Mouse (Mus musculus) c-Kit-negative CD71-positive TER-119-positive erythroid progenitor cells, embryonic 14.5 days (primary cell): ENCODE data around the gene Apbb1ip.
"Not testable (repeated sequence)": the region's sequence is repeated elsewhere in the genome, so short reads cannot be mapped to it uniquely, and the experiment has no call there.

Experiments
- DNase-seq: peaks from one replicate; pipeline ENCODE4 v3.0.0-alpha.2; 2013; ENCODE audit warnings: low read depth, low spot score

Gene Apbb1ip

GRCm38 (mm10) chr2:22816231-22816630 is 42.3 kb downstream of the Apbb1ip start:
- DNase-seq: no peak

DNA sequence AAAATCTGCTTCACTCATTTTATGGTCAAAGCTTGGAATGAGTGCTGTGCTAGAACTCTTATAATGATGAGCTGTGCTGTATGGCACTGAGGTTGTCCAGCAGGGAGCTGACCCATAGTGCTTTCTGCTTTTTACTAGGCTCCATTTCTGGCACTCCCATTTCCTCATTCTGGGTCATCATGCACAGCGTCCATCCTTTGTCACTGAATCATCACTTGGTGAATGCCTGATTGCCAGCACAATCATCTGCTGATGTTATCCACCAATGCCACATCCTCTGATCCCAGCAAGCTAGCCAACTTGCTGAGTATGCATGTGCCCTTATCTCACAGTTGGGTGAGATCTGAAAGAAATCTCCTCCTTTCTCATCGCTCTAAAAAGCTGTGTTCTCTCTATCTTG is 48.4 kb downstream of the Apbb1ip start:
- DNase-seq: no peak

DNA sequence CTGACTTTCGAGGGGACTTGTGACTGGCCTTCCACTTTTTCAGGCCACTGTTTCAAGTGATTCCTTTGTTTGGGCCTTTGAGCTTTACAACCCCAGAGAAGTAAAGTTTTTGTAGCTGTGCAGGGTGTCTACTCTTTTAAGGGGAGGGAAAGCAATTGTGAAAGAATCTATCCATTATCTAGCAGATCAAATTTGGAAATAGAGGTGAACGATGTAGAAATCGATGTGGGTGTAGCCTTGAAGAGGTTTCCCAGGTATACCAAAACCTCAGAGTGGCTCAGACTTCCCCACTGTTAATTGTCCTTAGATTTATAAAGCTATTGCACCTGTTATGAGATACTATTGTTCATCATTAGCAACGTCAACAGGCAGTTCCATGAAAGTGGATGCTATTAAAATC is 71.6 kb downstream of the Apbb1ip start:
- DNase-seq: no peak

DNA sequence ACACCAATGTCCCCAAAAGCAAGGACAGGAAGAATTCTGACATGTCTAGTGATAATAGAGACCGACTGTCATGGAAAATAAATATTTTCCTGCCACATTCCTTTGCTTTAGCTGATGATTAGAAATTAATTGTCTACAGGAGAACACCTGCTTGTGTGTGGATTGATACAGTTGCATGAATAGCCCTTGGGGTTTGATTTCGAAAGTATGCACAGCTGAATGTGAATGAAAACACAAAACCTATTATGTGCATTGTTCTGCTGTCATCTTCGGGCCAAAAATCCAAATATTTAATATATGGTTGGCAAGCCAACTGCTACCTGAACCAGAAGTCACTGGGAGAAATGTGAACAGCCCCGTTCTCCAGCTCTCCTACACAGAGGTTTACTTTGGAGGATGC is 78.0 kb downstream of the Apbb1ip start:
- no peak for DNase-seq

- no peak for DNase-seq
Observed at GRCm38 (mm10) chr2:22857501-22857900, 83.6 kb downstream of the Apbb1ip start.

DNA sequence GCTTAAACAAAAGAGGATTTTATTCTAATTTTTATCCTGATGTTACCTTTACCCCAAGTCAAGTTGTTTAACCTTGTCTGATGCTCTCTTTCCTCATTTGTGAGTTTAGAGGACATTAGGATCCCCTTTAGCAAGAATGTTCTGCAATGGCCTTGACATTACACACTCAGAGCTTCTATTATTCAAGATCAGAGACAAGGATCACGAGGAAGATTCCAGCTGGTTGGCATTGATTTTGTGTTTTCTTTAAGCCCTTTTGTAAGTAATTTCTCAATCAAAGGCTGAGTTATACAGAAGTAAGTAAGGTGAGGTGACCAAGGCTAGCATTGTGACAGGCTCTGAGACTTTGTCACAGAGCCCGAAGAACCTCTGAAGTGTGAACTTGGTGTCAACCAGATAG is 88.3 kb downstream of the Apbb1ip start:
- no peak for DNase-seq

DNA sequence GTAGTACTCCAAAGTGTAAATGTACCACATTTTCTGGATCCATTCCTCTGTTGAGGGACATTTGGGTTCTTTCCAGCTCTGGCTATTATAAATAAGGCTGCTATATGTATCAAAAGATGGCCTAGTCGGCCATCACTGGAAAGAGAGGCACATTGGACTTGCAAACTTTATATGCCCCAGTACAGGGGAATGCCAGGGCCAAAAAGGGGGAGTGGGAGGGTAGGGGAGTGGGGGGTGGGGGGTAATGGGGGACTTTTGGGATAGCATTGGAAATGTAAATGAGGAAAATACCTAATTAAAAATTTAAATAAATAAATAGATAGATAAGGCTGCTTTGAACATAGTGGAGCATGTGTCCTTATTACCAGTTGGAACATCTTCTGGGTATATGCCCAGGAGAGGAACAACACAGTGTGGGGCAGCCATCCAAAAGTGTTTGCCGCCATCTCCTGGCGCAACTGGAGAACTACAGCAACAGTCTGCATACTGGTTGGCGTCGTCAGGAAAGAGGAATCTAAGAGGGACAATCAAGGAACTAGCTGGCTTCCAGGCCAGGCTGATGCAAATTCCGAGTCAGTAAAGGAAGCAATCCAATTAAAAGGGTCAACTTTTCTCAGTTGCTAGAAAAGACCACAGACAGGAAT is 90.6 kb downstream of the Apbb1ip start:
- peak; percentile 20 for DNase-seq

- no peak for DNase-seq
Observed at GRCm38 (mm10) chr2:22865818-22866217, 91.9 kb downstream of the Apbb1ip start.

- no peak for DNase-seq
Observed at GRCm38 (mm10) chr2:22866894-22867424, 93.1 kb downstream of the Apbb1ip start.

- DNase-seq: no peak
Observed at GRCm38 (mm10) chr2:22873159-22873558, 99.3 kb downstream of the Apbb1ip start.

- DNase-seq: no peak
Observed at GRCm38 (mm10) chr2:22874628-22875027, 100.7 kb downstream of the Apbb1ip start.

- DNase-seq: no peak
Observed at GRCm38 (mm10) chr2:22876614-22877013, 102.7 kb downstream of the Apbb1ip start.

GRCm38 (mm10) chr2:22878781-22879180 is 104.9 kb downstream of the Apbb1ip start:
- no peak for DNase-seq

- DNase-seq: not testable (repeated sequence)
Observed at GRCm38 (mm10) chr2:22880726-22881125, 106.8 kb downstream of the Apbb1ip start.

- DNase-seq: peak; percentile 2
Observed at GRCm38 (mm10) chr2:22894932-22895281, 121.0 kb downstream of the Apbb1ip start.

GRCm38 (mm10) chr2:22895282-22896273 is 121.7 kb downstream of the Apbb1ip start, which contains the start of gene Pdss1:
Gene Pdss1, plus strand, starts transcription at chr2:22895522.
- peak; percentile 77 for DNase-seq

GRCm38 (mm10) chr2:22903947-22904346 is 130.1 kb downstream of the Apbb1ip start:
- no peak for DNase-seq

DNA sequence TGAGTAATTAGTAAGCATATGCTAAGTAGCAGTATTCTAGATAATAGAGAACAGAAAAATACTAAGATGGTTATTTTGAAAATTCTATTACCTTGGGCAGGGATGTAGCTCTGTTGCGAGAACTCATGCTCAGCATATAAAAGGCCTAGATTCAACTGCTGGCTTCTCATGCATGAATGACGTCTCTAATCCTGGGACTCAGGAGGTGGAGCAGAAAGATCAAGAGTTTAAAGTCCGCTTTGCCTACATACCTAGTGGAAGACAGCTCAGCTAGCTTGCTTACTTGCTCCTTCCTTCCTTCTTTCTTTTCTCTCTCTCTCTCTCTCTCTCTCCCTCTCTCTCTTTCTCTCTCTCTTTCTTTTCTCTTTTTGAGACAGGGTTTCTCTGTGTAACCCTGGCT is 140.5 kb downstream of the Apbb1ip start:
- no peak for DNase-seq

DNA sequence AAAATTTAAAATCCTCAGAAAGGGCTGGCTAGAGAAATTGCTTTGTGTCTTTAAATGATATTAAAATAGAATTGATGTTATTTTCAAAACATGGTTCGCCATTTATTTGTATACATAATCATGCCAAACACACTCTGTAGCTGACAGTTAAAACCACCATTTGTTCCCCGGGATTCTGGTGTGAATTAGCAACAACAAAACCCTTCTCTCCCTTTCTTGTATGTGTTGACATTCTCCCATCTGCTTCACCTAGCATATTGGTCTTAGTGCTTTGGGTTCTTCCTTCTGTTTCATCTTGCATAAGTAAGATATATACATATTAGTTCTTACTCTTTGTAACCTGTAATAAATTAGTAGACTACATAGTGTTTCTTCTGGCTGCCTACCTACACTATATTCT is 144.8 kb downstream of the Apbb1ip start:
- no peak for DNase-seq
